Mouse (Mus musculus) liver, embryonic 13.5 days (tissue): ENCODE data around the gene Pcbd2. TPM values are rescaled to one million over a fixed set of nuclear protein-coding genes. Genes with fewer than 3 reads are reported as not detected.

Experiments used
- polyA plus RNA-seq: library from polyadenylated mRNA; unstranded; fragments of >200 nt; fragmentation: Nextera tagmentation; extraction: Ambion mirVana; gene quantifications from 2 replicates; pipeline ENCODE4 v1.2.1, GENCODE M21; 2015

The Pcbd2 gene
- polyA plus RNA-seq, 1 experiment from 2014 or later = 40.9 TPM

Other genes with a start within 250 kb of the Pcbd2 start
- 11.5 and 12.3 TPM in 2 replicates for gene Dbn1, start 239.3 kb upstream of the Pcbd2 start, polyA plus RNA-seq
- gene Pdlim7, start 213.7 kb upstream of the Pcbd2 start, polyA plus RNA-seq = 27.5 and 28.8 TPM in 2 replicates
- 3.4 and 3.8 TPM in 2 replicates for gene Dok3, start 198.1 kb upstream of the Pcbd2 start, polyA plus RNA-seq
- 31.7 and 32.8 TPM in 2 replicates for gene Ddx41, start 190.7 kb upstream of the Pcbd2 start, polyA plus RNA-seq
- gene Fam193b, start 156.2 kb upstream of the Pcbd2 start, polyA plus RNA-seq = 7.9 and 8.8 TPM in 2 replicates
- gene Tmed9, start 153.6 kb upstream of the Pcbd2 start, polyA plus RNA-seq = 65.0 and 72.6 TPM in 2 replicates
- 7.0 and 7.8 TPM in 2 replicates for gene B4galt7, start 127.5 kb upstream of the Pcbd2 start, polyA plus RNA-seq
- 15.4 and 15.9 TPM in 2 replicates for gene Caml, start 104.4 kb upstream of the Pcbd2 start, polyA plus RNA-seq
- gene Ddx46, start 92.3 kb upstream of the Pcbd2 start, polyA plus RNA-seq = 20.7 and 27.3 TPM in 2 replicates
- 12.4 and 14.1 TPM in 2 replicates for gene B230219D22Rik, start 34.2 kb upstream of the Pcbd2 start, polyA plus RNA-seq
- 30.9 and 37.5 TPM in 2 replicates for gene Txndc15, start 12.7 kb upstream of the Pcbd2 start, polyA plus RNA-seq
- gene Catsper3, start 57.2 kb downstream of the Pcbd2 start, polyA plus RNA-seq = not detected in 2 replicates
- 0.32 and 0.54 TPM in 2 replicates for gene Pitx1, start 108.8 kb downstream of the Pcbd2 start, polyA plus RNA-seq